Mouse (Mus musculus): ENCODE data around the gene Ankrd61.

Ankrd61 gene

DNA sequence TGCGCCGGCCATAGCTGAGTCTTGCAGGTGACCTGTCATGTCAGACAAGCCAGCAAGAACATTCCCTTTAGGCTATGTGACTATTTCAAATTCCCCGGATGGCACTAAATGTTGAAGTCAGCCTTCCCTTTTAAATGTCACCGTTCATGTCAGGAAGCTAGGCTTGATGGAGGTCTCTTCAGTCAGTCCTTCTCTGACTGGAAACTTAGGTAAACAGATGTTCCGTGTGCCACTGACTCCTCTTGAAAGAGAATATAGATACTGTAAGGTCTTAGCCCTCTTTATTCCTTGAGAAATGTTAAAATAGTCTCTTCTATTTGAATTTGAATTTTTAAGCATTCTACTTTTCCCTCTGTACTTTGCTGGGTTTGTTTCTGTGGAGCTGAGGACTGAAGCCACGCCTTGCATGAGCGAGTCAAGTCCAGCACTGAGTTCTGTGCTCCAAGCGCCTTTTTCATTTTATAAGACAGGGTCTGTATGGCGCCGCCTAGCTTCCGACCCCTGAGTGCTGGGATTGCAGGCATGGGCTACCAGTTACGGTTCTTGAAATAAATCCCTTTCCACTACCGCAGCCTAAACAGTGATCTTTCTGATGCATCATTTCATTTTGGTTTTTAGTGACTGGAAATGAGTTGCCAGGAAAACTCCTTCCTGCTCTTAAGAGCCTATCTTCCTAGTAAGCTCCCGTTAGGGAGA lies at the start of gene Ankrd61:
TSS of gene Ankrd61 (minus strand) at position 51 of the 696 bp plus-strand sequence.
- in situ Hi-C loops (cut with MboI, MseI), result no loop called here

DNA sequence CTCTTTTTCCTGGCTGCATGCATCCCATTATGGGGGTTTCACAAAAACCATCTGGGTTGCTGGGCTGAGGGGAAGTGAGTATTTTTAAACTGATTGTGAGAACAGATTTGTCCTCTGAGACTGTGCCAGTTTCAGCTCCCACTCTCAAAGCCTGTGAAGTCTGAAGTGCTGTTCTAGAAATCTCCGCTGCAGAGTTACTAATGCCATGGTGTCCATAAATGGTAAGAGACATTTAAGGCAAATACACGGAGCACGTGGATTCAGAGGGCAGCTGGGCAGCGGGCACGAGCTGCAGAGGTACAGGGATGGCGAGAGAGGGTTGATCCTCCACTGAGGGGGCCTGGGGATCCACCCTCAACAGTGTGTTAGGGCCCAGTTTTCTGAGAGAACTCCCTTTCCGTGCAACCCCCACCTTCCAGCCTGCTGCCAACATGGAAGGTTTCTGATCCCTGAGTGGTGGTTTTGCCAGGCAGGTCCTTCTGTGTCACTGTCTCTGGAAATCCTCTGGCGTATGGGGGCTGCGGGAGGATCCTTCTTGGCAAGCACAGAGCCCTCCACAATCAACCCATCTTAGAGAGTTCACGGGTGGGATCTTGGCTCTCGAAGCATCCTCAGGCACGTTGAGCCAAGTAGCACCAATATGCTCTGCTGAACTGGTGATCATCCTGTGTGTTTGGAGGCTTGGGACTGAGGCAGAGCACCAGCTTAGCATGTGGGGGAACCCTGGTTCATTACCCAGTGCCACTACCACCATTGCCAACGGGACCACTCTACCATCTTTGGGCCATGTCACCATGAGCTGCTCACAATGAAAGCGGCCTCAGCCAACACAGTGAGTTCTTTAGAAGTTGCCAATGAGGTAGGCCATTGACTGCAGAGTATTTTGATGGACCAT lies 46.0 kb upstream of the Ankrd61 start:
- in situ Hi-C loops (cut with MboI, MseI), result no loop called here

DNA sequence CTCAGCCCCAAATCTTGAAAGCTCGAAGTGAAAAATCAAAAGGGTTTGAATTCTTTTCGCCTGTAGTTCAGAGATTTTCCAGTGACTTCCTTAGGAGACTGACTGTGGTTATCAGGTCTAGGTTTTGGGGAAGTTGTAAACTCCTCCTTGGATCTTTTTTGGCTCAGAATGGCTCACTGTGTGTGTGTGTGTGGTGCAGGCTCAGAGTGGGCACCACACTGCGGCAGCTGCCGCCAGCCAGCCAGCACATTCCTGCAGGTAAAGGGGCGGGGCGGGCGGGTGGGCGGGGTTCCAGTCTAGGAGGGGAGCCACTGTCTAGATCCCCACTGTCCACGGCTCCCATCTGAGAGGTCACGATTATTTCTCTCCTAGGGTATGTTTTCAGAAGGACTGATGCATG lies 44.1 kb upstream of the Ankrd61 start:
- in situ Hi-C loops (cut with MboI, MseI), result no loop called here

DNA sequence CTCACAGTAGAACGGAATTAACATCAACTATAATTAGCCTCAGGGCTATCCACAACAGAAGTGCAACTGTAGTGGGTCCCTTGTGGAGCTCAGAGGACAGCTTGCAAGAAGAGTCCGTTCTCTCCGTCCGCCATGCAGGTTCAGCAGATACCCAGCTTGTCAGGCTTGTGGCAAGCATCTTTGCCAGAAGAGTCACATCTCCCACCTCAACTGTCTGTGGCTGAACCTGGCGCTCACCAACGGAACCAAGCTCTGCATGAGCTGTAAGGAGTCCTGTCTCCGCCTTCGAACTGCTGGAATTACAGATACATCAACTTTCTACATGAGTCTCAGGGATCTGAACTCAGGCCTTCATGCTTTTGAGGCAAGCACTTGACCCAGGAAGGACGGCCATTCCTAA lies 38.7 kb upstream of the Ankrd61 start:
- in situ Hi-C loops (cut with MboI, MseI), result no loop called here

DNA sequence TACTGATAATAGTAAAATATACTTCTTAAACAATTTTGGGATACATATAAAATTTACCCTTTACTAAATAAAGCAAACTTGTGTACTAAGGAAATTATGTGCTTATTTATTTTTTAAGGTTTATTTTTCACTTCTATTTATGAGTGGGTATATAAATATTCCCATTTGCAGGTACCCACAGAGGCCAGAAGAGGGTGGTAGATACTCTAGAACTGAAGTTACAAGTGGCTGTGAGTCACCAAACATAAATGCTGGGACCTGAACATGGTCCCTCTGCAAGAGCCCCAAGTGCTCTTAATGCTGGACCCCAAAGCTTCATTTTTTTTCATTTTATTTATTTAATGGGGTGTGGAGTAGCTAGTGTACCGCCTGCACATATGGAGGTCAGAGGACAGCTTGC lies 36.4 kb upstream of the Ankrd61 start:
- in situ Hi-C loops (cut with MboI, MseI), result no loop called here

DNA sequence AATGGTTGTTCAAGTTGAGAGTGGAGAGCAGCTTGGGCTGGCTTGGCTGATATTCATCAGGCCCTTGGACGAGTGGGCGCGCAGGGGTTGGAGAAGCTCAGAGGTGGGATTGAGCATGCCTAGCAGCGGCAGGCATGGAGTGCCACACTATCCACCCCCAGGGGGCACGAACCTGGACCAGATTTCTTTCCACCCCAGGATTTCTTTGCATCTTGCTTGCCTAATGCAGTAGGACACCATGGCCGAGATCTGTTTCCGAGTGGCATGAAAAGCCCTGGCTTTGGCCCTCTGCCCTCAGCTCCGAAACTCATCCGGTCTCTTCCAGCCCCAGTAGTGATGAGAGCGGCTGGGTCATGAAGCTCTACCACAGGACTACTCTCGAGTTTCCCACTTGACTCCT lies 35.9 kb upstream of the Ankrd61 start:
- in situ Hi-C loops (cut with MboI, MseI), result no loop called here

DNA sequence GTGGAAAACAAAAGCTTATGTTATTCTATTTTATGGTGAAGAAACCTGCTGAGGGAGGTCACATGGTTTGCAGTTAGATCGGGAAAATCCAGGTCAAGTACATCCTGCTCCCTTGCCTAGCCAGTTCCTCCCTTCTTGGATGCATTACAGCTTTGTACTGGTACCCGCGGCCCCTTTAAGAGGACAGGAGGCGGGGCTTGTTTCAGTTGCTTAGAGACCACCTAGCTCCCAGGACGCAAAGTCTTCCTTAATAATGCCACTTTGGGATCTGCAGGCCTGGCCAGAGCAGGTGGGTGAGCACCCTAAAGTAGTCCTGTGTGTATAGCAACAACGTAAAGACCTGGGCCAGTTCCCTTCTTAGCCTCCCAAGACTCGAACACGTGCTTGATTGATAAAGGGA lies 35.3 kb upstream of the Ankrd61 start, which contains the start of gene Rsph10b:
TSS of gene Rsph10b (plus strand) at position 205 of the 400 bp plus-strand sequence.
- in situ Hi-C loops (cut with MboI, MseI), result no loop called here

DNA sequence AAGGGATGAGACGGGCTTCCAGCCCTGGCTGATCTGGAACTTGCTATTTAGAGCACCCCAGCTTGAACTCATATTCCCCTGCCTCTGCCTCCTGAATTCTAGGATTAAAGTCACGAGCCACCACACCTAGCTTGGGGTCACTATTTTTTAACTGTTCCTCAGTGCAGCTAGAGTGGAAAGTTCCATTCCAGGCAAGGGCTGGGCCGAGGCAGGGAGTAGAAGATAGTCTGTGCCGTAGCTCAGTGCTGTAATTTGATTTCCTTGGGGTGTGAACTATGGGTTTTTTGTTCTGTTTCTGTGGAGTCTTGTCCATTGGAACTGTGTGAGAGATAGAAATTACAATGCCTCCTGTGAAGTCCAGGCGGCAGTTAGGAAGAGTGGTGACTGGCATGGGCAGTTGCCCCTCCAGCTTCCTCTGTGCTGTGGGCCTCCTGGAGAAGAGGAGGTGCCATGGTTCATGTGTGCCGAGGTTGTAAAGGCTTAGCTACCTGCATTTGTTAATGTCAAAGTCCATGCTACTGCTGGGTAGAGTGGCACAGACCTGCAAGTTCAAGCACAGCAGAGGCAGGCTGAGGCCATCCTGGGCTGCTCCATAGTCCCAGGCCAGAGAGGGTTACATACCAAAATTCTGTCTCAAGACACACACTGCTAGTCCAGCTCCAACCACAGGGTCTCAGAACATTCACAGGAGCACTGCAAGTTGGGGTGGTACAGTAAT lies 34.5 kb upstream of the Ankrd61 start:
- in situ Hi-C loops (cut with MboI, MseI), result no loop called here

DNA sequence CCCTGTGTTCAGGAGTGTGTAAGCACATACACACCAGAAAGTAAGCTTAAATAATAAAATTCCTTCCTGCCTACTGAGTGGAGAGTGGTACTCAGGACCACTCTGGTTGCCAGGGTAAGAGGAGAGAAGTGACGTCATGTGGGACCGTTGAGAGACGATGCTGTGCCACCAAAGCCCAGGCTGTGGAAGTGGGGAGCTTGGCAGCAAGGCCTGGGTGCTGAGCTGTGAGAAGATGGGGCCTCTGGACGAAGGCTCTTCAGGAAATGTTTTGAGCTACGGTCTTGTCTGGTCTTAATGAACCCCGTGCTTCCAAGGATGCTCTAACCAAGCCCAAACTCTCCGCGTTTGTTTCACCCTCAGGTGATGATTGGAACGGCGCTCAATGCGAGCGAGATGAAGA lies 33.2 kb upstream of the Ankrd61 start:
- in situ Hi-C loops (cut with MboI, MseI), result no loop called here

DNA sequence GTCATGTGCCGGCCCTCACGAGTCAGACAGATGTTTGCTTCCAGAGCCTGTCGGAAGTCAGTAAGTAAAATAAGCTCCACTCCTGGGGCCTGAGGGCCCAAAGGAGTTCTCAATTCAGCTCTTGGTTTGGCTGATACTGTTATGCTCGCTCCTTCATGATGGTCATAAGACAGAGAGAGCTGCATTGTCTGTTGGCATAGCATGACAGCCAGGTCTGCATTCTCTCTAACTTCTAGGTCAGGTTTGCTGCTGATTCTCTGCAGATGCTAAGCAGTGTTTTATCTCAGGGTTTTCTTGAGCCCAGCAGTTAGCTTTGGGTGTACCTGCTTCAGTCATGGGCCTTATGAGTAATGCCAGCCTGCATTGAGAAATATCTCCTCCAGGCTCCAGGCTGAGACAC lies 31.8 kb upstream of the Ankrd61 start:
- in situ Hi-C loops (cut with MboI, MseI), result no loop called here

DNA sequence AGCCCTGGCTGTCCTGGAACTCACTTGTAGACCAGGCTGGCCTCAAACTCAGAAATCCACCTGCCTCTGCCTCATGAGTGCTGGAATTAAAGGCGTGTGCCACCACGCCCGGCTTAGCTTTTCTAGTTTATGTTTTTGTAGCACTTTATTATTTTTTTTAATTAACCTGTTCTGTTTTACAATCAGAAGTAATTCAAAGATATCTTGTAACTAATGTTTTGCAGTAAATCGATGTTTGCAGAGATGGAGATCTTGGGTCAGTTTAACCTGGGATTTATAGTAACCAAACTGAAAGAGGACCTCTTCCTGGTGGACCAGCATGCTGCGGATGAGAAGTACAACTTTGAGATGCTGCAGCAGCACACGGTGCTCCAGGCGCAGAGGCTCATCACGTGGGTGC lies 30.4 kb upstream of the Ankrd61 start, which contains the start of gene Gm42421:
TSS of gene Gm42421 (plus strand) at position 301 of the 400 bp plus-strand sequence.
- in situ Hi-C loops (cut with MboI, MseI), result no loop called here

DNA sequence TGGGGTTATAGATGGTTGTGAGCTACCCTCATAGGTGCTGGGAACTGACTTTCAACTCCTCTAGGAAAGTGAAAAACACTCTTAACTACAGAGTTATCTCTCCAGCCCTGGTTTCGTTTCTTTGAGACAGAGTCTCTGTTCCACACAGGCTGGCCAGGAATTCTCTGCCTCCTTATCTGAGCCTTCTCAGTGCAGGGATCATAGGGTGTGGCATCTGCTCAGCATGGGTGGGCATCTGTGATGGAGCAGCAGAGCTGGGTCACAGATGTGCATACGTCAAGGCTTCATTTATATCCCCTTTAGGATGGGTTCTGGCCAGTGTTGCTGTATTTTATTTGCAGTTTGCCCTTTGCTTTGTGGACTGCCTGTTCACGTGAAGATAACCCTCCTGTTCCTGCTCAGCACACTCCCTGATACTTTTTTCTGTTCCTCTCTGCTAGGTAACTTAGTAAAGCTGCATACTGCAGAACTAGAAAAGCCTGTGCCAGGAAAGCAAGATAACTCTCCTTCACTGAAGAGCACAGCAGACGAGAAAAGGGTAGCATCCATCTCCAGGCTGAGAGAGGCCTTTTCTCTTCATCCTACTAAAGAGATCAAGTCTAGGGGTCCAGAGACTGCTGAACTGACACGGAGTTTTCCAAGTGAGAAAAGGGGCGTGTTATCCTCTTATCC lies 27.4 kb upstream of the Ankrd61 start:
- in situ Hi-C loops (cut with MboI, MseI), result loop anchor here (25.0 kb wide), 1 partner anchor 862 kb away; no protein-coding TSS in a partner anchor

DNA sequence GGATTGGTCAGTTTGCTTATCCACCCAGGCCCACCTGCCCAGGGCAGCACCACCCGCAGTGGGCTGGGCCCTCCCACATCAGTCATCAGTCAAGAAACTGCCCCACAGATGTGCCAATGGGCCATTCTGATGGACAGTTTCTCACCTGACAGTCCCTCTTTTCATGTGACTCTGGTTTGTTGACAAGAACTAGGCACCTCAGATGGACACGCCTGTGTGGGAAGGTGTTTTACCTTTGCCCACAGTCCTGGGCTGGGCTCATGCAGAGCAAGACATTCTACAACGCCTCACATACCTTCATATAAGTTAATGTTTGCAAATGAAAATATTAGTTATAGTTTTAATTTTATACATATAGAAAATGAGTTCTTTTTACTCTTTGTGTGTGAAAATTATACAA lies 20.6 kb upstream of the Ankrd61 start:
- in situ Hi-C loops (cut with MboI, MseI), result loop anchor here (5.0 to 25.0 kb wide), 2 partner anchors 69 to 869 kb away; no protein-coding TSS in a partner anchor

DNA sequence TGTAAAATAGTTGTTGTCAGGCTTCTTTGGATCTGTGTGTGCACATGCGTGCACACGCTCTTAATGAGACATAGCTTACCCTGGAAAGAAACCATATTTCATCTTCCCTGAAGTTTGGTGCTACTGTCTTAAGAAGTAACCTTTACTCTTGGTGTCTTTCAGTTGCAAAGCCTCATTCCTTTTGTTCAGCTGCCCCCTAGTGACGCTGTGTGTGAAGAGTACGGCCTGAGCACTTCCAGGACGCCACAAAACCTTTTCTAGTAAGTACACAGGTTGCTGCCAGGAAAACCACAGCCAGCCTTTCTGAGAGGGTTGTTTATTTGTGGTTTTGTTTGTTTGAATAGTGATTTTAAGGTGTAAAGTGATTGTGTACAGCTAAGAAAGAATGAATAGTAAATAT lies 19.9 kb upstream of the Ankrd61 start:
- in situ Hi-C loops (cut with MboI, MseI), result loop anchor here (5.0 to 25.0 kb wide), 2 partner anchors 70 to 870 kb away; no protein-coding TSS in a partner anchor

DNA sequence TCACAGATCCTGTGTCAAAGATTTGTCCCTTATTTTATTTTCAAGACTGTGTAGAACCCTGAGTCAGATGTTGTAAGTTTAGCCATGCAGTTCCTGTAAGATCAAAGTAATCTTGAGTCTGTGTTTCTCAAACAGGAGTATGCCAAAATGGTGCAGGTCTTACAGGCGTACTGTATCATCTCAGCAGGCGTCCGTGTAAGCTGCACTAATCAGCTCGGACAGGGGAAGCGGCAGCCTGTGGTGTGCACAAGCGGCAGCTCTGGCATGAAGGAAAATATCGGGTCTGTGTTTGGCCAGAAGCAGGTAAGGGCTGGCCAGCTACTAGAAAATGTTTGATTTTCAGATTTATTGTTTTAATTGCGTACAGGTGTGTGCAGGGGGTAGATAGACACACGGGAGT lies 18.7 kb upstream of the Ankrd61 start:
- in situ Hi-C loops (cut with MboI, MseI), result loop anchor here (5.0 to 25.0 kb wide), 2 partner anchors 71 to 871 kb away; no protein-coding TSS in a partner anchor

DNA sequence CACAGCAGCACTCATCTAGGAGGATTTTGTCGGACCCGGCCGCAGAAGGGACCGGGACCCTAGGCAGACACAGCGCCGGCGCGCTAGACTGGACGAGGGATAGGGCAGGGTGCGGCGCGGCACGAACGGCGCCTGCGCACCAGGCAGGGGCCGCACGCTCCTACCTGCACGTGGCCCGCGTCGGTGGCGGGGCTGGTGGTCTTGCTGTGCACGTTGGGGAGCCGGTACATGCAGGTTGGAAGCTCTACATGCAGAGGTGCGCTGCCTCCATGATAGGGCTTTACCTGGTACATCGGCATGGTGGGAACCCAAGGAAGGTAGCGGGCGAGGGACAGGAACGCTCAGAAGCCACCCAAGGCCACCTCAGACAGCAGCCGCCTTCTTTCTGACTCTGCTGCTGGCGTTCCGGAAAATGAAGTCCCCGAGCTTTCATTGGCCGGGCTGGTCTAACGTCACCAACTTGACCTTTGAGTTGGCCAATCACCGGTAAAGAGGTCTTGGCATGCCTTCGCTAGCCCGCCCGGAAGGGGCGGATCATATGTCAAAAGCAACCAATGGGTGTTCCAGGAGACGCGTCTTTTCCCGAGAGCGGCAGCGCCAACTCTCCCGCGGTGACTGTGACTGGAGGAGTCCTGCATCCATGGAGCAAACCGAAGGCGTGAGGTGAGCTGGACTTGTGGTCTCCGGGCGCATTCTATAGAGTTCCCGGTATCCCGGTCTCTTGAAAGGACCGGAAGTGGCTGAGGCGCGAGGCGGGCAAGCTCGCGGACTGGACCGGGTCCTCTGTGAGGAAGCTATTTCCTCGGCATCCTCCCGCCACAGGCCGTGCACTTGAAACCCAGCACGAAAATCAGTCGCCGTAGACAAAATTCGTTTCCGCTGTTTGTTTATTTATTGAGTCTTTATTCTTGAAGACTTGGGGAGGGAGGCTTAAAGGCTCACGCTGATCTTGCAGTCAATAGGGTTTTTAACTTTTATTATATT lies 12.2 kb upstream of the Ankrd61 start, which contains the start of the genes Aimp2 and Pms2:
TSS of gene Aimp2 (minus strand) at position 431 of the 984 bp plus-strand sequence.
TSS of gene Pms2 (plus strand) at position 548 of the 984 bp plus-strand sequence.
- in situ Hi-C loops (cut with MboI, MseI), result loop anchor here (5.0 to 25.0 kb wide), 2 partner anchors 597 to 878 kb away; no protein-coding TSS in a partner anchor

DNA sequence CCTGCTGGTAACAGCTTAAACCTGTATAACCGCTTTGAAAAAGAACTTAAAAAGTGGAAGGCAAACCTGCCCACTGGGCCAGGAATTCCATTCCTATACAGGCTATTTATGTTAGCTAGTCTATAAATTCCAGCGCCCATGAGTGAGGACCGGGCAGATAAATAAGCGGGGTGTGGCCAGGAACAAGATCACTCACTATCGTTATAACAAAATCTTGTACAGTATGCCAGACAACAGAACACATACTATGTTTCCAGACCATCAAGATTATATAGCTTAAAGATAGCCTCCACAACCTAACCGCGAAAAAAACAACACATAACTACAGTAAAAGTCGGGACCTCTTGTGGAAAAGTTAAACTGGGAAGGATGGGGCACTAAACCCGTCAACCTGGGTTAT lies 11.4 kb upstream of the Ankrd61 start:
- in situ Hi-C loops (cut with MboI, MseI), result loop anchor here (5.0 to 25.0 kb wide), 2 partner anchors 597 to 878 kb away; no protein-coding TSS in a partner anchor

DNA sequence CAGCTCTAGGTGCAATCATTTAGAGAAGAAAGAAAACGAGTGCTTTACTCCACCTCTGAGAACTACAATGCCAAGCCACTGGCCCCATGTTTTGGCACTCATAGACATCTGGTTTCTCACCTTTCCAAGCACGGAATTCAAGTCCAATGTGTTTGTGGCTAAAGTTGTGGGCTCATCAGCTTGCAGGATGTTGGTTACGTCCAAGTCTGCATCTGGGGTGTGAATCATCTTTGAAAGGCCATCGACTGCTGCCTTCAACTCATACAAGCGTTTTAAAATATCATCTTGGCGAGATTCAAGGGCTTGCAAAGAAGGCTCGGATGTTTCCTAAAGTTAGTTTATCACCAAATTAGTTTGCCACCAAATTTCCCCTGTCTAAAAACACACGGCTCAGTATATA lies 8.9 kb upstream of the Ankrd61 start:
- in situ Hi-C loops (cut with MboI, MseI), result loop anchor here (5.0 to 25.0 kb wide), 2 partner anchors 594 to 881 kb away; no protein-coding TSS in a partner anchor

DNA sequence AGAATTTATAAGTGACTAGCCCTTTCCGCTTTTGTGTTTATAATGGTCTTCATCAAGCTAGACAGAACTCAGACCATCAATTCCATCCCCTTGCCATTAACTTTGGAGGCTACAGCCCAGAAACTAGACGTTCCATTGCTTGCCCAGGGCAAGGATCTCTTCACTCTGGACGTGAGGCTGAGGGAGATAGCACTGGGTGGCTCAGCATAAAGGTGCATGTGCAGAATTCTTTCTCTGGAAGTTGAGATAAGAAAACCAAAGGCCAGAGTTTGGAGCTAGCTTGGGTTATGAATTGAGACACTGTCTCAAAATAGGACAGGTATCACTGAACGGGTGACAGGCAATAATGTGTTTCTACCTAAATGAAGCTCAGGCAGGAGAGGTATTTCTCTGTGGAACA lies 6.3 kb upstream of the Ankrd61 start:
- in situ Hi-C loops (cut with MboI, MseI), result loop anchor here (25.0 kb wide), 1 partner anchor 883 kb away; no protein-coding TSS in a partner anchor

Measured in T-helper 2 cell (primary cell).